Mouse (Mus musculus) 3T3-L1 (cell line): ENCODE measurements around the gene Chst15.

ENCODE experiments used
- DNase-seq: peaks from one replicate; pipeline ENCODE4 v3.0.0-alpha.2; 2015; ENCODE audit warnings: low read depth, low spot score

Chst15 gene

DNA sequence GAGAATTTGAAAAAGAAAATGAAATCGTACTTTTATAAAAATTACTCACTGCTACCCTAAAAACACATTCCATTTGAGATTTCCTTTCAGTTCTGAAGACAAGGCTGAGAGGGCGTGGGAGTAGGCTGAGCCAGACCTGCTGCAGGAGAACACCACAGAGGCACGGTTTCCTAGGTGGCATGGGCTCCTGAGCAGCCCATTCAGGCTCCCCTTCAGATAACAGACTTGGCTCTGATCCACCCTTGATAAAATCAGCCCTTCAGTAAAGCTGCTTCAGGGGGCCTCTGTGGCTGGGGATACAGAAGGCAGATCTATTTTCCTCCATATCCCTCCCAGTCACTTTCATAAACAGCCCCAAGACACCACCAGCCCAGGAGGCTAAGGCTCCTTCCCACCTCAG is 19.8 kb upstream of the Chst15 start:
- DNase-seq: no peak

- no peak for DNase-seq
Observed at GRCm38 (mm10) chr7:132335367-132335766, 18.3 kb upstream of the Chst15 start.

DNA sequence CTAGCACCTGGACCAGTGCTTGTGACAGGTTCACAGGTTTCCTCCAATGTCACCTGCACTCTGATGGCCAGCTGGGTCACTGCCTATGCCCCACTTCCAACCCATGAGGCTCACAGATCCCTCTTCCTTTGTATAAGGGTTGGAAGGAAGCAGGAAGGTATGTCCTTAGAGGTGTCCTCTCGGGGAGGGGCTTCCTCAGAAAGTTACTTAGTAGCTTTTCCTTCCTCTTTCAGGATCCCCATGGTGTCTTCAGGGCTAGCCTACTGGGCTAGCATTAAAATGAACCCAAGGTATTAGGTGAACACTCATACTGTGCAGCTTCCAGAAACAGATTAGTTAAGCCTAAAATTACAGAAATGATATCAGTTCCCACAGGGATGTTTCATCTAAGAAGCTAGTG is 16.1 kb upstream of the Chst15 start:
- DNase-seq: no peak

DNA sequence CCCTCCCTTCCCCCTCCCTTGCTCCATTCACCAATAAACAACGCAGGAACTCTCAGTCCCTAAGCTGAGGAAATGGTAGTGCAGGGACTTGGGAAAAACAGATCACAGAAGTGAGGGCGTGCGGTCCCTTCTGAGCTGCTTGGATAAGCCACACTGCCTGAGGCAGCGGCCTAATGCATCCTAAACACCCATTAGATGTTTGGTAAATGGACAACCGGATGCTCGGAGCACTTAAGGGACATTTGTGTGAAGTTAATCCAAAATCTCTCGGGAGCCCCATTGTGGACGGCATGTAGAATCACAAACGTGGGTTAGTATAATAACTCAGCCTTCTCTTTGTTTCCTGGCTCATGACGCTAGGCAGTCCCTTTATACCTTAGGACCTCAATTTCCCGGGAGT is 15.1 kb upstream of the Chst15 start:
- no peak for DNase-seq

GRCm38 (mm10) chr7:132330179-132330578 is 13.2 kb upstream of the Chst15 start:
- no peak for DNase-seq

DNA sequence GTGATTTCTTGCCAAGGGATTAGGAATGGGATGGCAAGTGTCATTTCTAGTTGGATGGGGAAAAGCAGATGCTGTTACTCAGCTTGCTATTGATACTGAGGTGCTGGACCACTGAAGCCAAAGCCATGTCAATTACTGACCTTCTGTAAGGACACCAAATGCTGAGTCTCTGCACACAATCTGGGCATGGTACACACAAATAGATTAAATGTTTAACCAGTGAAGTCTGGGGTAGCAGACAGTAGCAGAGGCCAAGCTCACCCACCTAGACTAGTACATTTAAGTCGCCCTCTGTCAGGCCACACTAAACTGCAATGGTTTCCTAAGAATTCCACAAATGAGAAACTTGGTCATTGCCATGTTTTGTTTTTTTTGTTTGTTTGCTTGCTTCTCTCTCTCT is 11.6 kb upstream of the Chst15 start:
- DNase-seq: no peak

DNA sequence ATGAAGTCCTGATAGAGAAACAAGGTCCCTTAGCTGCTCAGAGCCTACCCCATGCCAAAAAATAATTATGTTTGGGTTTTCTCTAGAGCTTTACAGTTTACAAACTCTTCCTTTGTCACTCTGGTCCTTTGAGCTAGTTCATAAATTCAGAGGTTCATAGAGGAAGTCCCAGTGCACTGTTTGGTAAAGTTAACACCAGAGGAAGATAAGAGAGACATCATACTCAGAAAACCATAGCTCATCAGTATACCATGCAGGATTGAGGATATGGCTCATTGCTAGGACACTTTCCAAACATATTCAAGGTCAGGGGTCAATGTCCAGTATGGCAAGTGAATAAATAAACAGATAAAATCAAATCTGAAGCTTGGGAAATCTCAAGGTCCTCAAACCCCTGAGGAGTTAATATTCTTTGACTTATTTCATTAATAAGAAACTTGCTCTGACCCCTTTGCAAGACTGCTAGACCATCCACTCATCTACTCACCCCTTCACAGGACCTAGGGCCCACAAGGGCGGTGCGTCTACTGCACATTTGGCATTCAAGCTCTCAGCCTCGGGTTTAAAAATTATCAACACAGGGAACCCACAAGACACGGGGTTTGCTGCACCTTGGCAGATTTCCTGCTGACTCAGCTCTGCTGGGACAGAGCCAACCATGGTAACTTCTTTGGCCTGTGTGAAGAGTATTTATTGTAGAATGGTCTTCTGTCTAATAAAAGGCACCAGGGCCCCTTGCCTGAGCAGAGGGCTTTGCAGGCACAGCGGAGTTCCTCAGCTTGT is 8.7 kb upstream of the Chst15 start:
- peak; percentile 91 for DNase-seq

- no peak for DNase-seq
Observed at GRCm38 (mm10) chr7:132323430-132323829, 6.4 kb upstream of the Chst15 start.

DNA sequence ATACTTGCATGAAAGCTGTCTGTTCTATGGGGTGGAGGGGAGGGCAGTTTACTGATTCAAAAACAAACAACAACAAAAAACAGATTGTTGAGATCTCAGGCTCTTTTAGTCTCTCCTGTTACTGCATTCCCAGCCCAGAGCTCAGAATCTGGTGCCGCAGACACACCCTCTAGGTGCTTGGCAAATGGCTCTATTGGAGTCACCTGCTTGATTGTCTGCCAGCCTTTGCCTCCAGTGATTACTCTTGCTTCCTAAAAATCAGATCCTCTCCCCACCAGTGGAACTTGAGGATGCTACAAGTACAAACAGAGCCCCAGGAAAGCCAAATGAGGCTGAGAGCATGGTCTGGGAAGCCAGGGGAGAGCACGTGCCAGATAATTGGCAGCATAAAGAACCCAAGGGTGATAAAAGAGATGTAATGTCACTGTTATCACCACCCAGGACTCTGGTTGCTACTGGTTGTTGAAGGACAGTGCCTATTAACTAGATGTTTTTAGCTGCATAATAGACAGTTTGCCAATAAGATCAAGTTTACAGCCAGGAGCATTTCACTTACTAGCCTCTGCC is 4.4 kb upstream of the Chst15 start:
- DNase-seq: no peak

DNA sequence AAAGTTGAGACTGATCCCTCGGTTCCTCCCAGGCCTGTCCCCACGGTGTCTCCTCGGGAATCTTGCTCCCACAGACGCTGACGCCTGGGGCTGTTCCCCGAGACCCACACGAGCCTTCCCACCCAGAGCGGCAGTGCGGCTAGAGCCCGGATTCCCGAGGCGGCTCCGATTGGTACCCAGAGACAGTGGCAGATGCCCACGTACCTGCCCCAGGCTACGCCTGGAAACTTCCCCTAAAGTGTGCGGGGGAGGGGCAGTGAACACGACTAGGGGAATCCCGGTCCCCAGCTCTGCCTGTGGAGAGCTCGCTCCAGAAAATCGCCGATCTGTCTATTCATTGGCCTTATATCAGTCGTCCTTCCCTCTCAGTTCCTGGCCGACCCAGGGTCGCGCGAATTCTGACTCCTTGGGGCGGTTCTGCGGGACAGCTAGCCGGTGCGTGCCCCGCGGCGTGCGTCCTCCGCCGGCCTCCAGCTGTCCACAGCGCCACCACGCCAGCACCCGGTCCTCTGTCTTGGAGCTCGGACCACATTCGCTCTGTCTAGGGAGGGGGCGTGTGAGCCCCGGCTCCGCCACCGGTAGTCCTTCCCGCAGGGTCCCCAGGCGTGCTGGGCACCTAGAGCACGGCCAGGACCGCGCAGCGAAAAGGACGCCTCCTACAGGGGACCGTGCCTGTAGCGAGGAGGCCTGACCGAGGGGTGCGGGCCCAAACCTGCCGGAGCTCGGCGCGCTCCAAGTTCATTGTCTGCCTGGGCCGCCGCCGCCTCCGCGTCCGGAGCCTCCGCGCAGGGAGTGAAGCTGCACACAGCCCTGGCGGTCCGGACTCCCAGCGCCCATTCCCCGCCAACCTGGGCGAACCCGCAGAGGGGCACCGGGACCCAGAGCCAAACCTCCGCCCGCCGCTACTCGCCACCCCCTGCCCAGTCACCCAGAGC is 660 bp downstream of the Chst15 start:
- DNase-seq: no peak

- DNase-seq: peak; percentile 10
Observed at GRCm38 (mm10) chr7:132315149-132316091, 1.6 kb downstream of the Chst15 start.

DNA sequence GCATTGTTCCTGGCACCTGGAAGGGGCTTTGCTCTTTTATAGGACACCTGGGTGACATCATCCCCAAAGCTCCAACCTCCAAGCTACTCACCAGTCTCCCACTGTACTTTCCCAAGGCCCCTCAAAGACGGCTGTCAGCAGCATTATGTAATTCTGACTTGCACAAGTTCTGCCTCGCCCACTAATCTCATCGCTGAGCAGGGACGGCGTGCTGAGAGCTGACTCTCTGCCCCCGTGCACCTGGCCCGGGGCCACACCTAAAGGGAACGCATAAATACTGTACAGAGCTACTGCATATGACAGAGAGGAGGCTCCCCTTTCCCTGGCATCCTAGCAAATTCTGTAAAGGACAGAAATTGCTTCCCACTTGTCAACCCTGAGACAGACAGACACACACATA is 4.6 kb downstream of the Chst15 start:
- no peak for DNase-seq

DNA sequence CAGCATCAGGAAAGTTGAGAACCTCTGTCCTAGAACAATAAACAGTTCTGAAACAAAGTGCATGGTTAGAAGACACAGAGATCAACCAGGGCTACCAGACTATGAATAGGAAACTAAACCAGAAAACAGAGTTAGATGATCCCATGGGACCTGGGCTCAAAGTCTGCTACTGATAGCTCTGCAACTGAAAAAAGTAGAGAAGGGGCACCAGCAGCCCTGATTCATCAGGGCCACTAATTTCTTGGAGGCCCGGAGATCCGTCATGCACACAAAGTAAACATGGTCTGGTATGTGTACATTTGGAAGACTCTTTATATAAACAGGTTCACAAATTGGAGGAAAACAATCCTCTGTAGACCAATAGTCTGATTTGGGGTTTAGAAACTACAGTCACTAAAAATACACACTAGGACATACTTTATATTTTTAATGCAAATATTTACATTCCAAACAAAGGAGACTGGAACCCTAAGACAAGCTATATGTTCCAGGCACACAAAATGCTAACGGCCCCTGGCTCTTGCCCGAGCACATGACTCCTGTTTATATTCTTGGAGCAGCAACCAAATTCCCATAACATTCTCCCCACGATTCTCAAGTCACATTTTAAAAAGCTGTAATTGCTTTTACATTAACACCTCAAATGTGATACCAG is 8.4 kb downstream of the Chst15 start:
- no peak for DNase-seq

DNA sequence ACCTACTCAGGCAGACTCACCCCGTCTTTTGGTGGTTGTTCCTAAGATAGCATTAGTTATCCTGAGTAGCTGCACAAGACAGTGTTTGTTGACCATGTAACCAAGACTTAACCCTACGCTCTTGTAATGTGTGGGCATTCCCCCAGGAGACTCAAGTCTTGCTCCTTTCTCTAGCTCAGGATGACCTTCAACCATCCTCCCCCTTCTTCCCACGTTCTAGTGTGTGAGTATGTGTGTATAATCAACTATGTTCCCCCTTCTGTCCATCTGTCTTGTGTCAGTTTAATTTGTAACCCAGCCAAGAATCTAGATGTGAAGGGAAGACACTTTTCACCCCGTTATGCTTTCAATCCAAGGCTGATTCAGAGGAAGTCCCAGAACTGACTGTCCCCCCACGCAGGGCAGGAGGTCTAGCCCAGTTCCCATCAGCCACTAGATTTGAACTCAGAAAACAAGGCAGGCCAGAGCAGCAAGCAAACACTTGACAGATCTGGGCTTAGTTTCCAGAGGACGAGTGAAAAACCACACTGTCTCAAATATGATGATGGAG is 9.2 kb downstream of the Chst15 start:
- DNase-seq: no peak

DNA sequence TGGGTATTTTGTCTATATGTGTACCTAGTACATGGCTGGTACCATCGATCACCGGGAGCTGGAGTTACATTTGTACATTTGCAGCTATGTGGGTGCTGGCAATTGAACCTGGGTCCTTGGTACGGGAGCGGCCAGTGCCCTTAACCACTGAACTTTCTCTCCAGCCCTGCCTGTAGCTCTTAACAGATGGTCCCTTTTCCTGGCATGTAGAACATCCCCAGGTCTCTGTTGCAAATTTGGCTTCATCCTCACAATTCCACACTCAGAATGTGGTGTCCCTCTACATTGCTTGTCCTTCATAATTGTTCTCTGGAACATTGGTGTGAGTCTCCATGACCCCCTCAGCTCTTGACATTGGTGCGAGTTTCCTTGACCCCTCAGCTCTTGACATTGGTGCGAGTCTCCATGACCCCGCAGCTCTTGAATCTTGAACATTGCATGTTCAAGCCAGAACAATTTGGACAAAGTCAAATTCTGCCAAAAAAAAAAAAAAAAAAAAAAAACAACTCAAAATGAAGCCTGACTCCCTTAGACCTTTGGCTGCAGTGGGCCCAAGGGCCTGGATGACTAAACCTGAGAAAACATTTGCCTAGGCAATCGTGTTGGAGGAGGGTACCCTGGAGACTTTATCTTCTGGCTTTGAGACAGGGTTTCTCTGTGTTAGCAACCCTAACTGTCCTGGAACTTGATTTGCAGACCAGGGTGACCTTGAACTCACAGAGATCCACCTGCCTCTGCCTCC is 10.2 kb downstream of the Chst15 start:
- DNase-seq: no peak

DNA sequence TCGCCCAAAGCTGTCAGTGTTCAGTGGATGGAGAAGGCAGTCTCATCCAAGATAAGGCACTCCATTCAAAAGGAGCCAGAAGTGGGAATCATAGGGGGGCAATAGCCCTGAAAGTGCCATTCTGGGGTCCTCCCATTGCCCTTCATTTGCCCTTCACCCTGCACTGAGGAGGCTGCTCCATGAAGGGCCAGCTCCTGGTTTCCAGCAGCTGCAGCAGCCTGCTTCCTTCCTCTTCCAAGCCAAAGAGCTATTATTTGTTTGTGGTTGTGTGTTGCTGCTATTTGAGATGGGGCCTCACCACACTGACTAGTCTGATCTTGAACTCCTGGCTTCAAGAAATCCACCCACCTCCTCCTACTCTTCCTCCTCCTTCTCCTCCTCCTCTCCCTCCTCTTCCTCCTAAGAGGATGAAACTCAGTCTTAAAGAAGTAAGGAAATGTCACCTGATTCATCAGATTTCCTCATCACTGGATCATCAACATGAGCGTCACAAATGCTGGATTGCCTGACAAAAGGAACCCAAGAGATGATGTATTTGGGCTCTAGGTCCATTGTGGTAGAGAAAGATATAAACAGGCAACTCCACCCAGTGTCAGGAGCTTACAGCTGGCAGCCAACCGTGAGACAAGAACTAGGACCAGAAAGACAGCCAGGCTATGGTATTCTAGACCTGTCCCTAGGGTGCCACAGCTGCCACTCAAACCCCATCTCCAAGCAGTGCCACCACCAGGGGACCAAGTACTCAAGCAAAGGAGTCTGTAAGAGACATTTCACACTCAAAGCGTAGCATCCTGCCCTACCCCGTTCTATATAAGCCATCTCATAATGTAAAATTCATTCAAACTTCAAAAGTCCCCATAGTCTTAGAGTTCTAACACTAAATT is 11.3 kb downstream of the Chst15 start:
- no peak for DNase-seq

DNA sequence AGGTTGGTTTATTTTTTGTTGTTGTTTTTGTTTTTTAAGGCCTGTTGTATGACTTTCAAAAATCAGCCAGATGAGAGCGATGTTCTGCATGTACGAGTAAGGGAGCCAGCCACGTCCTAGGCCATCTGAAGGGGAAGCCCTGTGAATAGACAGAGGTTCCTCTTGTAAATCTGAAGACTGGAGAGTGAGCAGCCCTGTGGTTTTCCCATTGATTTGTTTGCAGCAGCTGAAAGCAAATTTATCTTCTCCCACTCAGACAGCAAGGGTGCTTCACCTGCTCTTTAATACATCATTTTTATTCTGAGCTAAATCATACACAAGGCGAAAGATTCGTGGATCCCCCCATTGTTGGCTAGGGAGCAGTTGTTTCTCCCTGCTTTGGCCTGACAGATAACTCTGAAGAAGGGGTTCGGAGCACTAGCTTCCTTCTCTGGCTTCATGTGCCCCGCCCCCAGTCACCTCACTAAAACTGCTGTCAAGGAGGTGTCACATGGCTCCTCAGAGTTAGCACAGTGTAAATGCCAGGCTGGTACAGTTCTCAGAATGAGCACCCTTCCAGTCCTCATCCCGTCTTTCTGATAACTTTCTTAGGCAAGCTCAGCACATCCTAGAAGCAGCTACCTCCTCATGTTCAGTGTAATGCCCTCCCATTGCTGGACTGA is 12.5 kb downstream of the Chst15 start:
- DNase-seq: no peak

DNA sequence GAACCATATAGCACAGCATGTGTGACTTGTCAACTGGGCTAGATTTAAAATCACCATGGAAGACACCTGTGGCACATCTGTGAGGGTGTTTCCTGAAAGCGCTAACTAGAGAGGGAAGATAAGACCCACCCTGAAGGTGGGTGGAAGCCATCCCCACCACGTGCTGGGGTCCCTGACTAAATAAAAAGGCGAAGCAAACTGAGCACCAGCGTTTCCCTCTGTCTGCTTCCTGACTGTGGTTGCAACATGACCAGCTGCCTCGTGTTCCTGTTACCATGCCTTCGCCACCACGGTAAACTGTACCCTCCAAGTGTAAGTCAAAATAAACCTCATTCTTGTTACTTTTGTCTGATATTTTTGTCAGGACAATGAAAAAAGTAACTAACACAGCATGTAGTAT is 13.0 kb downstream of the Chst15 start:
- DNase-seq: no peak
